Mouse (Mus musculus) heart, postnatal 0 days (tissue): ENCODE data around the gene Ano10.

Source experiments
- CTCF ChIP-seq: IDR thresholded peaks from 2 replicates; pipeline ENCODE4 v1.5.1; 2016; ENCODE audit warnings: antibody characterized with exemption, control low read depth, low read depth
- EP300 ChIP-seq: IDR thresholded peaks from 2 replicates; pipeline ENCODE4 v1.6.1; 2016; ENCODE audit warnings: antibody characterized with exemption, low read depth

DNA sequence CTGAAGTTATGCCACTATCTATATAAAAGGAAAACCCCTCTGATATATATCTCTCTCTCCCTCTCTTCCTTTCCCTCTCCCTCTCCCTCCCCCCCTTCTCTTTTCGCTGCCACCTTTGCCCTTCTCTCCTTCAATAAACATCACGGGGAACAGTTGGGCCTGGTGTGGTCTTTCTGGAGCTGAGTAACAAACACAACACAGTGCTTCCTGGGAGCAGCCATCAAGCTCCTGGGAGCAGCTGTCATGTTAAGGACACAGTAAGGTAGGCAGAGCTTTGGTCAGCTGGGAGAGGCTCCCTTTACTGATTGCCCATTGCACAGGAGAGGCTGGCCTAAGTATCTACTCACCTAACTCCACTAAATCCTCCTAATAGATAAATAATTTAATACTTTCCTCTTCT, 9.5 kb downstream of the Ano10 start:
- TF ChIP-seq CTCF (no peak), EP300 (no peak)
